Mouse (Mus musculus) neural tube, embryonic 15.5 days (tissue): ENCODE measurements around the gene Hist1h4i. TPM values are rescaled to one million over a fixed set of nuclear protein-coding genes. Genes with fewer than 3 reads are reported as not detected.

Experiments
- ATAC-seq: fragments of 200-750 bp; cut with Nextera tagmentation; 2 replicates; pipeline ENCODE4 v1.8.0; 2017; ENCODE audit warnings: mild to moderate bottlenecking, moderate TSS enrichment, moderate library complexity; ENCODE audit not compliant: low FRiP score
- H3K27ac ChIP-seq: fragments of 300-500 bp; sonication (generic); replicated peaks from 2 replicates; pipeline ENCODE4 v1.5.1; 2015; ENCODE audit warnings: mild to moderate bottlenecking, inconsistent platforms
- H3K27me3 ChIP-seq: fragments of 300-500 bp; sonication (generic); replicated peaks from 2 replicates; pipeline ENCODE4 v1.6.1; 2015; ENCODE audit warnings: inconsistent platforms
- H3K36me3 ChIP-seq: fragments of 300-500 bp; sonication (generic); 2 replicates; pipeline ENCODE4 v1.6.1; 2015; ENCODE audit warnings: inconsistent platforms
- H3K4me1 ChIP-seq: fragments of 300-500 bp; sonication (generic); 2 replicates; pipeline ENCODE4 v1.6.1; 2015; ENCODE audit warnings: inconsistent platforms
- H3K4me2 ChIP-seq: fragments of 300-500 bp; sonication (generic); 2 replicates; pipeline ENCODE4 v1.6.1; 2015; ENCODE audit warnings: inconsistent platforms, mild to moderate bottlenecking, moderate library complexity
- H3K4me3 ChIP-seq: fragments of 300-500 bp; sonication (generic); replicated peaks from 2 replicates; pipeline ENCODE4 v1.5.1; 2015; ENCODE audit warnings: mild to moderate bottlenecking, inconsistent platforms
- H3K9ac ChIP-seq: fragments of 300-500 bp; sonication (generic); replicated peaks from 2 replicates; pipeline ENCODE4 v1.6.1; 2015; ENCODE audit warnings: mild to moderate bottlenecking, inconsistent platforms
- H3K9me3 ChIP-seq: fragments of 300-500 bp; sonication (generic); replicated peaks from 2 replicates; pipeline ENCODE4 v1.6.1; 2016; ENCODE audit warnings: inconsistent platforms
- WGBS: fragments of 180-500 bp; shearing (Covaris S2); methylation state at CpG from one replicate; pipeline ENCODE4 v1.1.7; 2015; ENCODE audit warnings: mixed read lengths; 5-methylcytosine and 5-hydroxymethylcytosine counted together
- polyA plus RNA-seq: library from polyadenylated mRNA; unstranded; fragments of >200 nt; fragmentation: Nextera tagmentation; extraction: Ambion mirVana; gene quantifications from 2 replicates; pipeline ENCODE4 v1.2.1, GENCODE M21; 2015

Hist1h4i gene
- polyA plus RNA-seq, 1 experiment from 2014 or later: 4.8 TPM

GRCm38 (mm10) chr13:22020901-22021339, 20.2 kb downstream of the Hist1h4i start:
- Histone ChIP-seq H3K4me2 (peak overlapping the region; percentile 58), H3K27me3 (peaks cover 59% of the 10 kb centered on the region), H3K4me3 (peak overlapping the region; percentile 34), H3K9ac (no peak overlapping the region), H3K9me3 (no peaks in the 10 kb centered on the region), H3K36me3 (no peaks in the 10 kb centered on the region), H3K4me1 (peaks cover 14% of the 10 kb centered on the region), H3K27ac (no peak overlapping the region)
- ATAC-seq: no peak
- WGBS: under 1% methylated on average over 8 of the region's 8 CpGs

- H3K27me3 ChIP-seq: peaks cover 65% of the 10 kb centered on the region
- H3K9ac ChIP-seq: no peak overlapping the region
- H3K36me3 ChIP-seq: no peaks in the 10 kb centered on the region
- WGBS: under 1% methylated on average over 44 of the region's 44 CpGs
- H3K27ac ChIP-seq: no peak overlapping the region
- peak overlapping the region; percentile 58 for H3K4me2 ChIP-seq
- no peaks in the 10 kb centered on the region for H3K9me3 ChIP-seq
- ATAC-seq: no peak
- H3K4me1 ChIP-seq: peaks cover 12% of the 10 kb centered on the region
- H3K4me3 ChIP-seq: peak overlapping the region; percentile 34
These were observed 21.0 kb downstream of the Hist1h4i start for GRCm38 (mm10) chr13:22019934-22020835.

GRCm38 (mm10) chr13:22015479-22016450, 25.4 kb downstream of the Hist1h4i start:
- 16% methylated on average over 27 of the region's 27 CpGs for WGBS
- Histone ChIP-seq H3K4me3 (no peak overlapping the region), H3K4me2 (no peak overlapping the region), H3K27ac (no peak overlapping the region), H3K9ac (no peak overlapping the region), H3K4me1 (peaks cover 4% of the 10 kb centered on the region; the same call in 1 of the 2 replicates), H3K9me3 (no peaks in the 10 kb centered on the region), H3K27me3 (peaks cover 82% of the 10 kb centered on the region), H3K36me3 (no peaks in the 10 kb centered on the region)
- no peak; the same call in 1 of the 2 replicates for ATAC-seq

GRCm38 (mm10) chr13:22014411-22014845, 26.7 kb downstream of the Hist1h4i start:
- peaks cover 85% of the 10 kb centered on the region for H3K27me3 ChIP-seq
- no peaks in the 10 kb centered on the region for H3K9me3 ChIP-seq
- no peak overlapping the region for H3K9ac ChIP-seq
- H3K4me3 ChIP-seq: no peak overlapping the region
- no peak for ATAC-seq
- no peaks in the 10 kb centered on the region for H3K36me3 ChIP-seq
- H3K4me2 ChIP-seq: peak overlapping the region; percentile 27
- WGBS: 12% methylated on average over 17 of the region's 17 CpGs
- H3K4me1 ChIP-seq: no peaks in the 10 kb centered on the region
- no peak overlapping the region for H3K27ac ChIP-seq

- Histone ChIP-seq H3K4me2 (no peak overlapping the region), H3K4me1 (no peaks in the 10 kb centered on the region), H3K27ac (no peak overlapping the region), H3K27me3 (peaks cover 85% of the 10 kb centered on the region), H3K4me3 (no peak overlapping the region), H3K36me3 (no peaks in the 10 kb centered on the region), H3K9ac (no peak overlapping the region), H3K9me3 (no peaks in the 10 kb centered on the region)
- 18% methylated on average over 13 of the region's 13 CpGs for WGBS
- no peak for ATAC-seq
These were observed 27.4 kb downstream of the Hist1h4i start for GRCm38 (mm10) chr13:22013716-22014115.

- H3K9me3 ChIP-seq: no peaks in the 10 kb centered on the region
- ATAC-seq: no peak
These were observed 31.5 kb downstream of the Hist1h4i start, which contains the start of gene Prss16 for GRCm38 (mm10) chr13:22009642-22010041. Prss16 (minus strand) TSS chr13:22009742.

GRCm38 (mm10) chr13:22008707-22009106, 32.5 kb downstream of the Hist1h4i start:
- H3K27ac ChIP-seq: no peak overlapping the region
- no peak overlapping the region for H3K4me3 ChIP-seq
- peaks cover 17% of the 10 kb centered on the region for H3K4me1 ChIP-seq
- 80% methylated on average over 3 of the region's 3 CpGs for WGBS
- H3K4me2 ChIP-seq: no peak overlapping the region
- H3K9ac ChIP-seq: no peak overlapping the region
- no peaks in the 10 kb centered on the region for H3K36me3 ChIP-seq
- no peaks in the 10 kb centered on the region for H3K9me3 ChIP-seq
- ATAC-seq: no peak
- peaks cover 92% of the 10 kb centered on the region for H3K27me3 ChIP-seq

More at GRCm38 (mm10) chr13:22009642-22010041, 31.5 kb downstream of the Hist1h4i start, which contains the start of gene Prss16:
- Histone ChIP-seq H3K9ac (no peak within 1 kb of the TSS), H3K36me3 (no peaks in the 10 kb centered on the region), H3K4me1 (peaks cover 17% of the 10 kb centered on the region), H3K4me2 (no peak within 1 kb of the TSS), H3K27ac (no peak within 1 kb of the TSS), H3K27me3 (peaks cover 92% of the 10 kb centered on the region), H3K4me3 (no peak within 1 kb of the TSS)
- 23% methylated on average over 6 of the region's 7 CpGs for WGBS

- H3K4me2 ChIP-seq: no peak overlapping the region
- 45% methylated on average over 7 of the region's 7 CpGs for WGBS
- ATAC-seq: no peak
These were observed 33.3 kb downstream of the Hist1h4i start for GRCm38 (mm10) chr13:22007872-22008271.

GRCm38 (mm10) chr13:22007121-22007510, 34.0 kb downstream of the Hist1h4i start:
- H3K9me3 ChIP-seq: no peaks in the 10 kb centered on the region
- WGBS: 3% methylated on average over 18 of the region's 18 CpGs
- H3K27ac ChIP-seq: no peak overlapping the region
- no peak for ATAC-seq
- peaks cover 17% of the 10 kb centered on the region for H3K4me1 ChIP-seq
- H3K4me2 ChIP-seq: peak overlapping the region; percentile 64
- no peak overlapping the region for H3K9ac ChIP-seq
- no peaks in the 10 kb centered on the region for H3K36me3 ChIP-seq
- peaks cover 95% of the 10 kb centered on the region for H3K27me3 ChIP-seq
- peak overlapping the region; percentile 36 for H3K4me3 ChIP-seq

More at GRCm38 (mm10) chr13:22007872-22008271, 33.3 kb downstream of the Hist1h4i start:
- H3K27ac ChIP-seq: no peak overlapping the region
- H3K9ac ChIP-seq: no peak overlapping the region
- H3K9me3 ChIP-seq: no peaks in the 10 kb centered on the region
- H3K4me1 ChIP-seq: peaks cover 17% of the 10 kb centered on the region
- no peak overlapping the region for H3K4me3 ChIP-seq
- H3K27me3 ChIP-seq: peaks cover 95% of the 10 kb centered on the region
- no peaks in the 10 kb centered on the region for H3K36me3 ChIP-seq

GRCm38 (mm10) chr13:22006334-22007120, 34.6 kb downstream of the Hist1h4i start:
- peaks cover 98% of the 10 kb centered on the region for H3K27me3 ChIP-seq
- 0 out of 2 replicates have a peak overlapping the region, but pooled peaks have one; percentile 8 for H3K9ac ChIP-seq
- peaks cover 17% of the 10 kb centered on the region for H3K4me1 ChIP-seq
- H3K27ac ChIP-seq: no peak overlapping the region
- under 1% methylated on average over 38 of the region's 38 CpGs for WGBS
- ATAC-seq: peak; percentile 21; the same call in 1 of the 2 replicates
- peak overlapping the region; percentile 36 for H3K4me3 ChIP-seq
- H3K9me3 ChIP-seq: no peaks in the 10 kb centered on the region
- H3K36me3 ChIP-seq: no peaks in the 10 kb centered on the region
- H3K4me2 ChIP-seq: peak overlapping the region; percentile 64
